Mouse (Mus musculus): ENCODE measurements around the gene Olfr114.

- no peak for TF ChIP-seq TAL1 (IDR thresholded peaks at IDR 0.05; ENCODE audit: low read length)
- no peak for TF ChIP-seq EP300 (IDR thresholded peaks at IDR 0.05; ENCODE audit: low read depth in 1 of 2, low read length in 2 of 2)
- no peak for TF ChIP-seq SIN3A (IDR thresholded peaks at IDR 0.05; ENCODE audit: low read length)
- TF ChIP-seq POLR2A (IDR thresholded peaks at IDR 0.05; ENCODE audit: control insufficient read depth in 1 of 2, insufficient read depth in 1 of 2, low read depth in 1 of 2, low read length in 2 of 2, poor library complexity in 1 of 2), result no peak
- TF ChIP-seq CTCF (IDR thresholded peaks at IDR 0.05 in 2 of 3, conservative IDR thresholded peaks at IDR 0.05 in 1 of 3; ENCODE audit: control insufficient read depth in 1 of 3, insufficient read depth in 1 of 3, low read depth in 2 of 3, low read length in 3 of 3, poor library complexity in 1 of 3, severe bottlenecking in 1 of 3), result no peak
- no peak for TF ChIP-seq MAZ (IDR thresholded peaks at IDR 0.05; ENCODE audit: low read depth, low read length)
- no peak for TF ChIP-seq CHD2 (IDR thresholded peaks at IDR 0.05; ENCODE audit: low read length)
- TF ChIP-seq ZNF384 (IDR thresholded peaks at IDR 0.05; ENCODE audit: low read depth, low read length), result no peak
- TF ChIP-seq MYC (IDR thresholded peaks at IDR 0.05; ENCODE audit: low read depth, low read length), result no peak
These were observed 33.5 kb downstream of the Olfr114 start for GRCm38 (mm10) chr17:37558913-37559615.

Measured in MEL (cell line).